In the genomic region with DNA sequence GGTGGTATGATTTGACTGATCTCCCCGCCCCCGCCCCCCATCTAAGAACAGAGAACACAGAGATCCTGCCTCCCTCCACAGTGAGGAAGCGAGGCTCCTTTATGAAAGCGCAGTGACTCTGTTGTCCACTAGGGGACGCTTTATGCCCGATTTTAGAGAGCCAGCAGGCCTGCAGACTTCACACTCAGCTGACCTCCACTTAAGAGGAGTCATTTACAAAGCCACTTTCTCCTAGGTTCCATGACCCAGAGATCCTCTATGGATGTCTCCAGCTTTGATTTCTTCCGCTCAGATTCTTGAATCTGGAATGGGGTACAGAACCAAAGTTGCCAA, we compare ENCODE assay signal across 8 mouse cellular contexts. TPM values are rescaled to one million over a fixed set of nuclear protein-coding genes. Genes with fewer than 3 reads are reported as not detected.
A peak's percentile ranks its signal among the peaks of the same experiment; 100 is the strongest.
DNase-seq lines count a peak whose midpoint lies in the region; ATAC-seq lines count a peak whose summit lies in the region.

No protein-coding gene starts in this region.

- H3K4me2 ChIP-seq in heart, embryonic 12.5 days = no peak overlapping the region
- H3K4me2 ChIP-seq in kidney, embryonic 14.5 days (replicated peaks; ENCODE audit: low read depth, low read length) = no peak overlapping the region
- H3K4me2 ChIP-seq in liver, embryonic 16.5 days (ENCODE audit: low read depth, low read length) = no peak overlapping the region
- H3K4me2 ChIP-seq in neural tube, embryonic 11.5 days (ENCODE audit: low read depth) = no peak overlapping the region
- no peak overlapping the region for H3K4me2 ChIP-seq in stomach, embryonic 16.5 days (ENCODE audit: low read depth, low read length)

- H3K4me1 ChIP-seq in embryonic facial prominence, embryonic 10.5 days = peaks cover 6% of the 10 kb centered on the region; the same call in 1 of the 2 replicates
- peaks cover 24% of the 10 kb centered on the region for H3K4me1 ChIP-seq in heart, embryonic 12.5 days (replicated peaks)
- H3K4me1 ChIP-seq in kidney, embryonic 14.5 days (ENCODE audit: control insufficient read depth, insufficient read depth, low read length) = no peaks in the 10 kb centered on the region
- no peaks in the 10 kb centered on the region; the same call in 1 of the 2 replicates for H3K4me1 ChIP-seq in liver, embryonic 16.5 days (ENCODE audit: control insufficient read depth, low read depth, low read length)
- no peaks in the 10 kb centered on the region for H3K4me1 ChIP-seq in neural tube, embryonic 11.5 days (ENCODE audit: control insufficient read depth, insufficient read depth, low read length)
- H3K4me1 ChIP-seq in stomach, embryonic 16.5 days (ENCODE audit: control insufficient read depth, insufficient read depth, low read length) = peaks cover 21% of the 10 kb centered on the region

- peak; percentile 86 for DNase-seq in CD4-positive, CD25-positive, alpha-beta regulatory T cell, adult 2 months (ENCODE audit: low read depth, low spot score)
- peak; percentile 65 for DNase-seq in adrenal gland, adult 8-10 months
- DNase-seq in embryonic facial prominence, embryonic 10.5 days (ENCODE audit: low spot score) = peak; percentile 79
- peak; percentile 78 for DNase-seq in neural tube, embryonic 11.5 days (ENCODE audit: low spot score)

- no peak overlapping the region for H3K27ac ChIP-seq in embryonic facial prominence, embryonic 10.5 days (replicated peaks)
- no peak overlapping the region for H3K27ac ChIP-seq in heart, embryonic 12.5 days (ENCODE audit: poor library complexity, severe bottlenecking)
- no peak overlapping the region for H3K27ac ChIP-seq in kidney, embryonic 14.5 days (ENCODE audit: low read depth, low read length)
- no peak overlapping the region for H3K27ac ChIP-seq in liver, embryonic 16.5 days (ENCODE audit: low read length)
- no peak overlapping the region for H3K27ac ChIP-seq in neural tube, embryonic 11.5 days (ENCODE audit: low read depth, low read length)
- 0 out of 2 replicates have a peak overlapping the region, but pooled peaks have one; percentile 65 for H3K27ac ChIP-seq in stomach, embryonic 16.5 days (ENCODE audit: low read length)

- 4% methylated on average over 7 of the region's 7 CpGs for WGBS in embryonic facial prominence, embryonic 10.5 days
- 2% methylated on average over 7 of the region's 7 CpGs for WGBS in heart, embryonic 12.5 days
- WGBS in kidney, embryonic 14.5 days = 8% methylated on average over 7 of the region's 7 CpGs
- WGBS in liver, embryonic 16.5 days (ENCODE audit: insufficient replicate concordance) = 3% methylated on average over 7 of the region's 7 CpGs
- 2% methylated on average over 7 of the region's 7 CpGs for WGBS in neural tube, embryonic 11.5 days
- 6% methylated on average over 7 of the region's 7 CpGs for WGBS in stomach, embryonic 16.5 days

- ATAC-seq in heart, embryonic 12.5 days (ENCODE audit: insufficient number of reproducible peaks, low FRiP score) = peak; percentile 69
- peak; percentile 79 for ATAC-seq in kidney, embryonic 14.5 days (ENCODE audit: low FRiP score, low TSS enrichment)
- peak; percentile 50 for ATAC-seq in liver, embryonic 16.5 days (ENCODE audit: low read depth)
- 0 out of 2 replicates have a peak, but pooled peaks have one; percentile 31 for ATAC-seq in neural tube, embryonic 11.5 days (ENCODE audit: insufficient read depth, low FRiP score, low TSS enrichment)
- ATAC-seq in stomach, embryonic 16.5 days (ENCODE audit: insufficient read depth, low FRiP score) = peak; percentile 39; the same call in 1 of the 2 replicates

- no peaks in the 10 kb centered on the region for H3K36me3 ChIP-seq in embryonic facial prominence, embryonic 10.5 days (replicated peaks)
- H3K36me3 ChIP-seq in heart, embryonic 12.5 days = no peaks in the 10 kb centered on the region
- H3K36me3 ChIP-seq in kidney, embryonic 14.5 days (ENCODE audit: control insufficient read depth, insufficient read depth, low read length) = no peaks in the 10 kb centered on the region
- H3K36me3 ChIP-seq in liver, embryonic 16.5 days (ENCODE audit: control insufficient read depth, insufficient read depth) = no peaks in the 10 kb centered on the region
- H3K36me3 ChIP-seq in neural tube, embryonic 11.5 days (ENCODE audit: control insufficient read depth, insufficient read depth, low read length) = no peaks in the 10 kb centered on the region
- H3K36me3 ChIP-seq in stomach, embryonic 16.5 days (ENCODE audit: control insufficient read depth, insufficient read depth, low read length) = no peaks in the 10 kb centered on the region

- H3K9me3 ChIP-seq in embryonic facial prominence, embryonic 10.5 days = no peaks in the 10 kb centered on the region
- no peaks in the 10 kb centered on the region for H3K9me3 ChIP-seq in heart, embryonic 12.5 days (replicated peaks)
- H3K9me3 ChIP-seq in kidney, embryonic 14.5 days (ENCODE audit: control insufficient read depth, low read length) = no peaks in the 10 kb centered on the region
- H3K9me3 ChIP-seq in liver, embryonic 16.5 days (replicated peaks; ENCODE audit: control insufficient read depth, low read length) = no peaks in the 10 kb centered on the region
- H3K9me3 ChIP-seq in neural tube, embryonic 11.5 days (ENCODE audit: control insufficient read depth, low read length) = no peaks in the 10 kb centered on the region
- no peaks in the 10 kb centered on the region for H3K9me3 ChIP-seq in stomach, embryonic 16.5 days (replicated peaks; ENCODE audit: control insufficient read depth, low read length)

- no peak overlapping the region for H3K9ac ChIP-seq in heart, embryonic 12.5 days
- no peak overlapping the region for H3K9ac ChIP-seq in kidney, embryonic 14.5 days (ENCODE audit: low read depth, low read length)
- H3K9ac ChIP-seq in liver, embryonic 16.5 days (ENCODE audit: low read depth, low read length) = no peak overlapping the region
- no peak overlapping the region for H3K9ac ChIP-seq in neural tube, embryonic 11.5 days (ENCODE audit: low read length)
- no peak overlapping the region for H3K9ac ChIP-seq in stomach, embryonic 16.5 days (ENCODE audit: low read length)

- H3K27me3 ChIP-seq in embryonic facial prominence, embryonic 10.5 days (replicated peaks; ENCODE audit: low read depth, poor library complexity, severe bottlenecking) = no peaks in the 10 kb centered on the region
- no peaks in the 10 kb centered on the region for H3K27me3 ChIP-seq in heart, embryonic 12.5 days (replicated peaks)
- H3K27me3 ChIP-seq in kidney, embryonic 14.5 days (ENCODE audit: control insufficient read depth, insufficient read depth, low read length) = no peaks in the 10 kb centered on the region
- no peaks in the 10 kb centered on the region for H3K27me3 ChIP-seq in liver, embryonic 16.5 days (ENCODE audit: control insufficient read depth, insufficient read depth, low read depth, low read length)
- no peaks in the 10 kb centered on the region for H3K27me3 ChIP-seq in neural tube, embryonic 11.5 days (ENCODE audit: control insufficient read depth, insufficient read depth, low read length)
- H3K27me3 ChIP-seq in stomach, embryonic 16.5 days (ENCODE audit: control insufficient read depth, insufficient read depth, low read length) = no peaks in the 10 kb centered on the region

- no peak overlapping the region for H3K4me3 ChIP-seq in embryonic facial prominence, embryonic 10.5 days
- no peak overlapping the region for H3K4me3 ChIP-seq in heart, embryonic 12.5 days
- H3K4me3 ChIP-seq in kidney, embryonic 14.5 days (ENCODE audit: low read length) = no peak overlapping the region
- H3K4me3 ChIP-seq in liver, embryonic 16.5 days (ENCODE audit: low read depth, low read length) = no peak overlapping the region
- H3K4me3 ChIP-seq in neural tube, embryonic 11.5 days (ENCODE audit: low read depth, low read length) = no peak overlapping the region
- H3K4me3 ChIP-seq in stomach, embryonic 16.5 days (replicated peaks; ENCODE audit: low read length) = no peak overlapping the region

RNA-seq across cellular contexts. Expression of gene Camk2g, which starts 9.7 kb away (rescaled TPM):
- 10 to 100 TPM; 63.3 to 74.9 (median 69.1) TPM for total RNA-seq in adrenal gland, adult 8-10 months (2022)
- polyA plus RNA-seq in embryonic facial prominence, embryonic 10.5 days (2016; fragmentation: Nextera tagmentation; extraction: Ambion mirVana) = 43.9 and 50.6 TPM in 2 replicates
- polyA plus RNA-seq in heart, embryonic 12.5 days (2016; fragmentation: Nextera tagmentation; extraction: Ambion mirVana) = 65.4 and 69.5 TPM in 2 replicates
- 33.6 and 50.2 TPM in 2 replicates for polyA plus RNA-seq in kidney, embryonic 14.5 days (2014; fragmentation: Nextera tagmentation; extraction: Ambion mirVana)
- polyA plus RNA-seq in liver, embryonic 16.5 days (2015; fragmentation: Nextera tagmentation; extraction: Ambion mirVana) = 4.1 and 5.2 TPM in 2 replicates
- 54.0 and 56.5 TPM in 2 replicates for polyA plus RNA-seq in neural tube, embryonic 11.5 days (2014; fragmentation: Nextera tagmentation; extraction: Ambion mirVana)
- polyA plus RNA-seq in stomach, embryonic 16.5 days (2015; fragmentation: Nextera tagmentation; extraction: Ambion mirVana) = 43.7 and 45.3 TPM in 2 replicates

RNA-seq across cellular contexts. Expression of gene Plau, which starts 32.9 kb away (rescaled TPM):
- total RNA-seq in adrenal gland, adult 8-10 months (2022) = 10 to 100 TPM; 22.1 to 48.3 (median 35.9) TPM
- 0.67 and 1.0 TPM in 2 replicates for polyA plus RNA-seq in embryonic facial prominence, embryonic 10.5 days (2016; fragmentation: Nextera tagmentation; extraction: Ambion mirVana)
- polyA plus RNA-seq in heart, embryonic 12.5 days (2016; fragmentation: Nextera tagmentation; extraction: Ambion mirVana) = 0.77 and 1.1 TPM in 2 replicates
- polyA plus RNA-seq in kidney, embryonic 14.5 days (2014; fragmentation: Nextera tagmentation; extraction: Ambion mirVana) = 3.7 and 4.2 TPM in 2 replicates
- polyA plus RNA-seq in liver, embryonic 16.5 days (2015; fragmentation: Nextera tagmentation; extraction: Ambion mirVana) = 0.91 and 1.2 TPM in 2 replicates
- polyA plus RNA-seq in neural tube, embryonic 11.5 days (2014; fragmentation: Nextera tagmentation; extraction: Ambion mirVana) = 0.30 and 0.62 TPM in 2 replicates
- 1.9 and 2.8 TPM in 2 replicates for polyA plus RNA-seq in stomach, embryonic 16.5 days (2015; fragmentation: Nextera tagmentation; extraction: Ambion mirVana)
